Mouse (Mus musculus) cerebellum, adult 9-10 months (tissue): Measurements from ENCODE around the gene Slc38a7.
"Not testable (repeated sequence)": the region's sequence is repeated elsewhere in the genome, so short reads cannot be mapped to it uniquely, and the experiment has no call there.

Experiments used
- DNase-seq: peaks from one replicate; pipeline ENCODE4 v3.0.0; 2022

The Slc38a7 gene

DNA sequence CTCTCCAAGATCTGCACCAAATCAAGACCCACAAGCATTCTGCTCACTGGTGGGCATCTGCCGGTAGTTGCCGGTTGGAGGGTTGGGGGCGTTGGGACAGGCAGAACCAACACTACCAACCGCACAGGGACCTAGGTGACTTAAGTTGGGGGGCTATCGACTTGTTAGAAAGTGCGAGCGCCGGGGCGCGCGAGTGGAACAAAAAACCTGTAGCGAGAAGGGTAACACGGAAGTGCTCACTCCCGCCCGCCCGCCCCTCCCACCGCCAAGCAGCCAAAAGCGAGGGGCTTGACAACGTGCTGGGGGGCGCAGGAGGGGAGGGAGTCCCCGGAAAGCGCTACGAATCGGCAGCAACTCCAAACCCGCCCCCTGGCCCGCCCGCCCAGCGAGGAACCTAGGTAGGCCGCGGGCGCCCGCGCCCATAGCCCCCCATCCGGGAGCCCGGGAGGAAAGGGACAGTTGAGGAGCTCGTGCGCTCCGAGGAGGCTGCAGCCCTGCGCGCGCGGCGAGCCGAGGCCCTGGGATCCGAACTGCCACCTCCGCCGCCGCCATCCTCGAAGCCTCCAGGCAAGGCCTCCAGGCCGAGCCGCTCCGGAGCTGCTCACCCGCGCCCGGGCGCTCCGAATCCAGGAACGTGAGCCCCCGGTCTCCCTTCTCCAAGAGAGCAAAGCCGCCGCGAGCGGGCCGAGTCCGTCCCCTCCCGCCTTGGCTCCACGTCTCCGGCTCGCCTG lies 46.7 kb downstream of the Slc38a7 start:
- DNase-seq = peak; percentile 49

DNA sequence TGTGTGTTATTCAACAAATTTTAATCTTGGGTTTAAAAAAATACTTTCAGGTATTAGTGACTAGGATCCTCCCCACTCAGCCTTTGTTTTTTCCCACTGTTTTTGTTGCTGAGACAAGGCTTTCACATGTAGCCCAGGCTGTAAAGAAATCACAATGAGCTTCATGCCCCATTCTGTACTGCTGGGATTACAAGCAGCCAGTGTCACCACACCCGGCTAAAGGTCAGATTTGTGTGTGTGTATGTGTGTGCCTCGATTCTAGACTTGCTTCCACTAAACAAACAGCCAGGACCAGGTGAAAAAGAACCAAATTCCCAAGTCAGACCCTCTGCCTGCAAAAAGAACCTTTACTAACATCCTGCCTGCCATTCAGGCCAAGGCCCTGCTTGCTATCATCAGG lies 47.9 kb downstream of the Slc38a7 start:
- peak; percentile 23 for DNase-seq

DNA sequence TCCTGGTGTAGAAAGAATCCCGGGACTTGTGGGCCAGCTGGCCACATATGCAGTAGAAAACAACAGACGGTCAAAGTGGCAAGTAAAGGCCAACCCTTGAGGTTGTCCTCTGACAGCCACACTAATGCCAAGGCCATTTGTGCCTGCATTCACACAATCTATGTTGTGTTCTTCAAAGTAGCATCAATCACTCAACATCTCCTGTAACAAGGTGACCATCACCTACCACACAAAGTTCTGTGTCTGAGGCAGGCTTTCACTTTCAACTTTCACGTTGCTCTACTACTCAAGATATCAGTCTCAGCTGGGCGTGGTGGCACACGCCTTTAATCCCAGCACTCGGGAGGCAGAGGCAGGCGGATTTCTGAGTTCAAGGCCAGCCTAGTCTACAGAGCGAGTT lies 51.1 kb downstream of the Slc38a7 start:
- DNase-seq = no peak

DNA sequence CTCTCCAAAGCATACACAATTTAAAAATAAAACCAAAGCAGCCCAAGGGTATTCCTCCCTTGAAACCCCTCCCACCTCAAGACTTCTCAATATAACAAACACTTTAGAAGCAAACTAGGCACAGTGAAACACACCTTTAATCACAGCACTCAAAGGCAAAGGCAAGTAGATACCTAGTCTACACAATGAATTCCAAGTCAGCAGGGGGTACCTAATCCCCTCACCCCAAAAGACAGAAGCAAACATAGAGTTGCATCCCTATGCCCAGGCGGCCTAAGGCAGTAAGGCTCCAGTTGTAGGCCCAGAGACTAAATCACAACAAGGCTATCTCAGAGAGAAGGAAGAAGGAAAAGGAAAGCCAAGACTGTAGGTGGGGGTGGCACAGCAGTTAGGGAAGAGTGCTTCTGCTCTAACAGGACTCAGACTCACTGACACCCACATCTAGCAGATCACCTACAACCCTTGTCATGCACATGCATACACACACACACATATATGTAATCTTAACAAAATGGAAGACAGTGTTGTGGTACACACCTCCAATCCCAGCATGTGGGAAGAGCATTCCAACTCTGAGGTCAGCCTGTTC lies 51.8 kb downstream of the Slc38a7 start:
- no peak for DNase-seq

DNA sequence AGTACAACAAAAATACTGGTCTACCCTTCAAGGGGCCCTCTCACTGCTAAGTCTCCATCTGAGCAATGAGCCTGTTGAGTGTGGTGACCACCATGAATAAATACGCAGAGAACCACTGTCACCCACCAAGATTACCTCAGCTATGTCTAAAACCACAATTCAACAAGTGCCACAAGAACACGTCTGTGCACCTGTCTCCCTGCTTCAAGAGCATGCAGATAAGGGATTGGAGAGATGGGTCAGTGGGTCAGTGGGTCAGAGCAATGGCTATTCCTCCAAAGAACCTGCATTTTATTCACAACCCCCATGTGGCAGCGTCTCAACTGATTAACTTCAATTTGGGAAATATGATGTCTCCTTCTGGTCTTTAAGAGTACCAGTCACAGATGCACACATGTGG lies 53.0 kb downstream of the Slc38a7 start:
- no peak for DNase-seq

DNA sequence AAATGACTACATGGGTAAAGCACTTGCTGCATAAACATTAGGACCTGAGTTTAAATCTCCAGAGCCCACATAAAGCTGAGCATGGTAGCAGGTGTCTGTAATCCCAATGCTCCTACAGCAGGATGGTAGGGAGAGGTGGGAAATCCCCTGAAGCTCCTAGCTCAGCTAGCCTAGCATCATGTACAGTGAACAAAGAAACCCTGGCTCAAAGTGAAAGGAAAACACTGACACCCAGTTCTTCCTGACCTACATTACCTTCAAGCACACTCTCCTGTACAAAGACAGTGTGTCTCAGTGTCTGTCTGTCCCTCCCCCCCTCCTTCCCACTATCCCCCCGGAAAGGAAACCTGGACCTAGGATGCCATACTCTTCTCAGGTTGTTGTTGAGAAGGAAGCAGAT lies 53.4 kb downstream of the Slc38a7 start:
- no peak for DNase-seq

DNA sequence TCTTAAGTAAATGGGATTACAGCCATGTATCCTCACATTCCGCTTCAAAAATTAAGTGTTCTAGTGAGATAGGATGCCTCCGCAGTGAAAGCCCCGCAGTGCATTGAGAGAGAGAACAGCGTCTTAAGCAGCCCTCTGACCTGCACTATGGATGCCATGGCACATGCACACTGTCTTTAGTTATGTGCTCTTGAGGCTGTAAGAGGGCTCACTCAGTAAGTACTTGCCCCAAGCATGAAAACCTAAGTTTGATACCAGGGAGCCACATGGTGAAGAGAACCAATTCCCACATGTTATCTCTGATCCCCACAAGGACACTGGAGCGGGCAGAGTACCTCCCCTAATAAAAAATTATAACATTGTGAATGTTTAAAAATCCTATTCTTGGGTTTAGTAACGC lies 54.2 kb downstream of the Slc38a7 start:
- DNase-seq = no peak

DNA sequence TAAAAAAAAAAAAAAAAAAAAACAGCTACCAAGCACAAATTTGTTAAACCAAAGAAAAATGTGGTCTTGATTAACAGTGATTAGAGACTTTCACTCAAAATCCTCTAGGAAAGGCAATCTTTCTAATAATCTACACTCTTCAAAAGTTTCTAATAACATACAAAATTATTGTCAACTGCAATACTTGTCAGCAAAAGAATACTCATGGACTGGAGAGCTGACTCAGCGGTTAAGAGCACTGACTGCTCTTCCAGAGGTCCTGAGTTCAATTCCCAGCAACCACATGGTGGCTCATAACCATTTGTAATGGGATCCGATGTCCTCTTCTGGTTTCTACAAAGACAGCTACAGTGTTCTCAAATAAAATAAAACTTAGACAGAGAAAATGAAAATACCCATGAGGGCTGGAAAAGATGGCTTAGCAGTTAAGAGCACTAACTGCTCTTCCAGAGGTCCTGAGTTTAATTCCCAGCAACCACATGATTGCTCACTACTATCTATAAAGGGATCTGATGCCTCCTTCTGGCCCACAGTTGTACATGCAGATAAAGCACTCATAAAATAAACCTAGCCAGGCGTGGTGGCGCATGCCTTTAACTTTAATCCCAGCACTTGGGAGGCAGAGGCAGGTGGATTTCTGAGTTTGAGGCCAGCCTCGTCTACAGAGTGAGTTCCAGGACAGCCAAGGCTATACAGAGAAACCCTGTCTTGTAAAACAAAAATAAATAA lies 57.8 kb downstream of the Slc38a7 start:
- not testable (repeated sequence) for DNase-seq
